Mouse (Mus musculus): Measurements from ENCODE around the gene Rcsd1. TPM values are rescaled to one million over a fixed set of nuclear protein-coding genes. Genes with fewer than 3 reads are reported as not detected.

Rcsd1 gene
- polyA plus RNA-seq, 1 experiment: 0.04 TPM

- no peak overlapping the region for H3K4me3 ChIP-seq
- TF ChIP-seq MYOD1 (IDR thresholded peaks at IDR 0.05; ENCODE audit: control insufficient read depth in 1 of 3, insufficient read length in 2 of 3, low read depth in 2 of 3) (no peak), E2F4 (IDR thresholded peaks at IDR 0.05; ENCODE audit: insufficient read depth) (no peak), TCF12 (IDR thresholded peaks at IDR 0.05; ENCODE audit: insufficient read depth, poor library complexity, severe bottlenecking) (no peak), MYOG (IDR thresholded peaks at IDR 0.05; ENCODE audit: control insufficient read depth in 1 of 3, insufficient read depth in 1 of 3, insufficient read length in 2 of 3, low read depth in 2 of 3) (no peak), SRF (IDR thresholded peaks at IDR 0.05; ENCODE audit: control insufficient read depth, insufficient read length, low read depth) (no peak), POLR2AphosphoS2 (IDR thresholded peaks at IDR 0.05; ENCODE audit: insufficient read length, low read depth) (no peak), POLR2A (IDR thresholded peaks at IDR 0.05; ENCODE audit: insufficient read length, low read depth) (no peak), CEBPB (IDR thresholded peaks at IDR 0.05; ENCODE audit: insufficient read depth, poor library complexity, severe bottlenecking) (no peak), MAX (IDR thresholded peaks at IDR 0.05; ENCODE audit: low read depth) (no peak), REST (IDR thresholded peaks at IDR 0.05; ENCODE audit: insufficient read depth, insufficient read length) (no peak), TCF3 (IDR thresholded peaks at IDR 0.05; ENCODE audit: insufficient read length, low read depth) (no peak)
- peaks cover 51% of the 10 kb centered on the region for H3K27me3 ChIP-seq (ENCODE audit: control insufficient read depth, insufficient read depth, insufficient read length)
- H3K4me2 ChIP-seq (ENCODE audit: low read depth): no peak overlapping the region
- no peaks in the 10 kb centered on the region for H3K79me2 ChIP-seq (ENCODE audit: control insufficient read depth, insufficient read depth)
- H3K36me3 ChIP-seq (ENCODE audit: control insufficient read depth, insufficient read depth): no peaks in the 10 kb centered on the region
- H3ac ChIP-seq (ENCODE audit: control insufficient read depth, insufficient read length): no peak overlapping the region
Measured at GRCm38 (mm10) chr1:165701562-165701961, 8.0 kb downstream of the Rcsd1 start.

DNA sequence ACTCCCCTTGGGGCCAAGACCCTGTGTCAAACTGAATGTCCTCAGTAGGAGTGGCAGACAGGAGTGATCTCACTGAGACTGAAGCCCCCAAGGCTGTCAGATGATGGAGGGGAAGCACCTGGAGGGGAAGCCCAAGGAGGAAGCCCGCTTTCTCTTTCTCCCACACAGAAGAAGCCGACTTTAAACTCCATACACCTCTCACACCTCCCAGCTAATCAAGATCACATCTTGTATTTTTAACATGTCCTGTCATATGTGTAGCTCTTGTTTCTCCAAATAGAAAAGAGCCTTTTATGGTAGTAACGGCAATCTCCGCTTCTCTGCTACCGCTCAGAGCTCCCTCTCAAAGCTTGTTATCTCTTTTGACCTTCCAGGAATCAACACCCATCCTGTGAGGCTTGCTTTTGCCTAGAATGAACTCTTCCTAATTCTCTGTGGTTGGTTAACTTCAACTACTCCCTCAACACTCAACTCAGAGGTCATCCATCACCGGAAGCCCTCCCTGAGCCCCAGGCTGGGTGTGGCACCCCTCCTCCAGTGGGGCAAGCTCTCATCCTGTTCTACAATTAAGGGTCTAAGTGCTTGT lies 8.5 kb downstream of the Rcsd1 start:
- H3K4me3 ChIP-seq: no peak overlapping the region
- no peak overlapping the region for H3K4me2 ChIP-seq (ENCODE audit: low read depth)
- H3ac ChIP-seq (ENCODE audit: control insufficient read depth, insufficient read length): no peak overlapping the region
- H3K36me3 ChIP-seq (ENCODE audit: control insufficient read depth, insufficient read depth): no peaks in the 10 kb centered on the region
- H3K27me3 ChIP-seq (ENCODE audit: control insufficient read depth, insufficient read depth, insufficient read length): peaks cover 49% of the 10 kb centered on the region
- TF ChIP-seq MAX (IDR thresholded peaks at IDR 0.05; ENCODE audit: low read depth) (no peak), POLR2AphosphoS2 (IDR thresholded peaks at IDR 0.05; ENCODE audit: insufficient read length, low read depth) (no peak), MYOD1 (IDR thresholded peaks at IDR 0.05; ENCODE audit: control insufficient read depth in 1 of 3, insufficient read length in 2 of 3, low read depth in 2 of 3) (no peak), TCF3 (IDR thresholded peaks at IDR 0.05; ENCODE audit: insufficient read length, low read depth) (no peak), USF1 (IDR thresholded peaks at IDR 0.05; ENCODE audit: low read depth) (no peak), POLR2A (IDR thresholded peaks at IDR 0.05; ENCODE audit: insufficient read length, low read depth) (no peak), SRF (IDR thresholded peaks at IDR 0.05; ENCODE audit: control insufficient read depth, insufficient read length, low read depth) (no peak), MYOG (IDR thresholded peaks at IDR 0.05; ENCODE audit: control insufficient read depth in 1 of 3, insufficient read depth in 1 of 3, insufficient read length in 2 of 3, low read depth in 2 of 3) (no peak), E2F4 (IDR thresholded peaks at IDR 0.05; ENCODE audit: insufficient read depth) (no peak), REST (IDR thresholded peaks at IDR 0.05; ENCODE audit: insufficient read depth, insufficient read length) (no peak), CEBPB (IDR thresholded peaks at IDR 0.05; ENCODE audit: insufficient read depth, poor library complexity, severe bottlenecking) (no peak), TCF12 (IDR thresholded peaks at IDR 0.05; ENCODE audit: insufficient read depth, poor library complexity, severe bottlenecking) (no peak)
- no peaks in the 10 kb centered on the region for H3K79me2 ChIP-seq (ENCODE audit: control insufficient read depth, insufficient read depth)

DNA sequence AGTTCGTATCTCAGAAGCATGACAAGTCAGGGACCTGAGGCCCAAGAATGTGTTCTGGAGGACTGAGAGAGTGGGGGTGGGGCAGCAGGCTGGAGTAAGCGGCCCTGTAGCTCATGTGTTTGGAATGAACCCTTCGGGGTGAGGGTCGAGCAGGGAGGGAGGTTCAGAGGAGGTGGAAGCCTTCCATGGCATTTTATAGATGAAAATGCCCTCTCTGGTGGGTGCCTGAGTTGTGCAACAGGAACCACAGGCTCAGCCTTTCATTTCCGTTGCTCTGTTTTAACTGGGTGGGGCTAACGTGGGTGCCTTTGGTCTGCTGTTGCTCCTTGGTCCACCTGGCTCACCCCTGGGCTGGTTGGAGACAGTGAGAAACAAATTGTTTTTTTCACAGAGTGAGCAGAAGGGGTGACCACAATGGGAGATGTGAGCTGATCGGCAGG lies 9.2 kb downstream of the Rcsd1 start:
- peaks cover 44% of the 10 kb centered on the region for H3K27me3 ChIP-seq (ENCODE audit: control insufficient read depth, insufficient read depth, insufficient read length)
- H3K79me2 ChIP-seq (ENCODE audit: control insufficient read depth, insufficient read depth): no peaks in the 10 kb centered on the region
- no peak overlapping the region for H3K4me3 ChIP-seq
- no peak overlapping the region for H3ac ChIP-seq (ENCODE audit: control insufficient read depth, insufficient read length)
- H3K4me2 ChIP-seq (ENCODE audit: low read depth): no peak overlapping the region
- H3K36me3 ChIP-seq (ENCODE audit: control insufficient read depth, insufficient read depth): no peaks in the 10 kb centered on the region
- TF ChIP-seq POLR2AphosphoS2 (IDR thresholded peaks at IDR 0.05; ENCODE audit: insufficient read length, low read depth) (no peak), MYOD1 (IDR thresholded peaks at IDR 0.05; ENCODE audit: control insufficient read depth in 1 of 3, insufficient read length in 2 of 3, low read depth in 2 of 3) (no peak), TCF3 (IDR thresholded peaks at IDR 0.05; ENCODE audit: insufficient read length, low read depth) (no peak), E2F4 (IDR thresholded peaks at IDR 0.05; ENCODE audit: insufficient read depth) (no peak), CEBPB (IDR thresholded peaks at IDR 0.05; ENCODE audit: insufficient read depth, poor library complexity, severe bottlenecking) (no peak), MYOG (IDR thresholded peaks at IDR 0.05; ENCODE audit: control insufficient read depth in 1 of 3, insufficient read depth in 1 of 3, insufficient read length in 2 of 3, low read depth in 2 of 3) (no peak), TCF12 (IDR thresholded peaks at IDR 0.05; ENCODE audit: insufficient read depth, poor library complexity, severe bottlenecking) (no peak), SRF (IDR thresholded peaks at IDR 0.05; ENCODE audit: control insufficient read depth, insufficient read length, low read depth) (no peak), POLR2A (IDR thresholded peaks at IDR 0.05; ENCODE audit: insufficient read length, low read depth) (no peak), MAX (IDR thresholded peaks at IDR 0.05; ENCODE audit: low read depth) (no peak), REST (IDR thresholded peaks at IDR 0.05; ENCODE audit: insufficient read depth, insufficient read length) (no peak), USF1 (IDR thresholded peaks at IDR 0.05; ENCODE audit: low read depth) (no peak)

DNA sequence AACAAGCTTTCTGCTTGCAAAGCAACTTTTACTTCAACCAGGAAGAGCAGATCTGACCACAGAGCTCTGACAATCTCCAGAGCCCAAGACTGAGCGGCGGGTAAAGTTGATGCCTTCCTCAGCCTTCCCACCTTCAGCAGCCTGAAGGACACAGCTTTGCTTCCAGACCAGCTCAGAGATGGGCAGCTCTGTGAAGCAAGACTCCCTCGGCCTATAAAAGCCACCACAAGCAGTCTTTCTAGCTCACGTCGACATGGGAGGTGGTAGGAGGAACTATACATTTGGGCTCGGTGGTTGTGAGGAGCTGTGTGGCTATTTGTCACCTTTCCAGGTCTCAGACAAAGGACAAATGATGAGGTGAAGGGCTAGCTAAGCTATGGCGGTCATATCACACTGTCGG lies 11.9 kb downstream of the Rcsd1 start:
- no peaks in the 10 kb centered on the region for H3K36me3 ChIP-seq (ENCODE audit: control insufficient read depth, insufficient read depth)
- H3ac ChIP-seq (ENCODE audit: control insufficient read depth, insufficient read length): no peak overlapping the region
- H3K27me3 ChIP-seq (ENCODE audit: control insufficient read depth, insufficient read depth, insufficient read length): peaks cover 58% of the 10 kb centered on the region
- no peak overlapping the region for H3K4me2 ChIP-seq (ENCODE audit: low read depth)
- no peaks in the 10 kb centered on the region for H3K79me2 ChIP-seq (ENCODE audit: control insufficient read depth, insufficient read depth)
- no peak for TF ChIP-seq MAX (IDR thresholded peaks at IDR 0.05; ENCODE audit: low read depth)
- no peak overlapping the region for H3K4me3 ChIP-seq

GRCm38 (mm10) chr1:165696870-165697269 lies 12.7 kb downstream of the Rcsd1 start:
- no peak overlapping the region for H3K4me2 ChIP-seq (ENCODE audit: low read depth)
- H3K4me3 ChIP-seq: no peak overlapping the region

More at GRCm38 (mm10) chr1:165696870-165697269, 12.7 kb downstream of the Rcsd1 start:
- Histone ChIP-seq H3K79me2 (ENCODE audit: control insufficient read depth, insufficient read depth) (no peaks in the 10 kb centered on the region), H3K36me3 (ENCODE audit: control insufficient read depth, insufficient read depth) (no peaks in the 10 kb centered on the region), H3ac (ENCODE audit: control insufficient read depth, insufficient read length) (no peak overlapping the region), H3K27me3 (ENCODE audit: control insufficient read depth, insufficient read depth, insufficient read length) (peaks cover 57% of the 10 kb centered on the region)
- TF ChIP-seq E2F4 (IDR thresholded peaks at IDR 0.05; ENCODE audit: insufficient read depth): no peak
- TF ChIP-seq TCF3 (IDR thresholded peaks at IDR 0.05; ENCODE audit: insufficient read length, low read depth): no peak
- TF ChIP-seq POLR2A (IDR thresholded peaks at IDR 0.05; ENCODE audit: insufficient read length, low read depth): no peak
- no peak for TF ChIP-seq TCF12 (IDR thresholded peaks at IDR 0.05; ENCODE audit: insufficient read depth, poor library complexity, severe bottlenecking)
- no peak for TF ChIP-seq MAX (IDR thresholded peaks at IDR 0.05; ENCODE audit: low read depth)

All from myocyte (in vitro differentiated cells).